Mouse (Mus musculus) embryonic facial prominence, embryonic 13.5 days (tissue): ENCODE results near the gene Glo1. TPM values are rescaled to one million over a fixed set of nuclear protein-coding genes. Genes with fewer than 3 reads are reported as not detected.
A peak's percentile ranks its signal among the peaks of the same experiment; 100 is the strongest.

ENCODE experiments used
- ATAC-seq: fragments of 200-750 bp; cut with Nextera tagmentation; 2 replicates; pipeline ENCODE4 v1.8.0; 2017; ENCODE audit warnings: low read depth; ENCODE audit not compliant: insufficient number of reproducible peaks, insufficient read depth, low FRiP score, low TSS enrichment
- H3K27ac ChIP-seq: fragments of 300-500 bp; sonication (generic); 2 replicates; pipeline ENCODE4 v1.5.1; 2015; ENCODE audit warnings: moderate library complexity, mild to moderate bottlenecking, inconsistent platforms
- H3K27me3 ChIP-seq: fragments of 300-500 bp; sonication (generic); 2 replicates; pipeline ENCODE4 v1.6.1; 2015; ENCODE audit warnings: mild to moderate bottlenecking, inconsistent platforms
- H3K36me3 ChIP-seq: fragments of 300-500 bp; sonication (generic); 2 replicates; pipeline ENCODE4 v1.6.1; 2015; ENCODE audit warnings: mild to moderate bottlenecking, inconsistent platforms
- H3K4me1 ChIP-seq: fragments of 300-500 bp; sonication (generic); 2 replicates; pipeline ENCODE4 v1.6.1; 2015; ENCODE audit warnings: inconsistent platforms
- H3K4me2 ChIP-seq: fragments of 300-500 bp; sonication (generic); 2 replicates; pipeline ENCODE4 v1.6.1; 2015; ENCODE audit warnings: moderate library complexity, mild to moderate bottlenecking, inconsistent platforms
- H3K4me3 ChIP-seq: fragments of 300-500 bp; sonication (generic); 2 replicates; pipeline ENCODE4 v1.5.1; 2015; ENCODE audit warnings: mild to moderate bottlenecking, inconsistent platforms
- H3K9ac ChIP-seq: fragments of 300-500 bp; sonication (generic); 2 replicates; pipeline ENCODE4 v1.6.1; 2015; ENCODE audit warnings: mild to moderate bottlenecking, inconsistent platforms
- H3K9me3 ChIP-seq: fragments of 300-500 bp; sonication (generic); 2 replicates; pipeline ENCODE4 v1.6.1; 2016; ENCODE audit warnings: inconsistent platforms
- WGBS: fragments of 180-500 bp; shearing (Covaris S2); methylation state at CpG from one replicate; pipeline ENCODE4 v1.1.7; 2015; ENCODE audit warnings: mixed read lengths; 5-methylcytosine and 5-hydroxymethylcytosine counted together
- polyA plus RNA-seq: library from polyadenylated mRNA; unstranded; fragments of >200 nt; fragmentation: Nextera tagmentation; extraction: Ambion mirVana; gene quantifications from 2 replicates; pipeline ENCODE4 v1.2.1, GENCODE M21; 2015

Glo1 gene
- polyA plus RNA-seq, 1 experiment from 2014 or later: 217 TPM

DNA sequence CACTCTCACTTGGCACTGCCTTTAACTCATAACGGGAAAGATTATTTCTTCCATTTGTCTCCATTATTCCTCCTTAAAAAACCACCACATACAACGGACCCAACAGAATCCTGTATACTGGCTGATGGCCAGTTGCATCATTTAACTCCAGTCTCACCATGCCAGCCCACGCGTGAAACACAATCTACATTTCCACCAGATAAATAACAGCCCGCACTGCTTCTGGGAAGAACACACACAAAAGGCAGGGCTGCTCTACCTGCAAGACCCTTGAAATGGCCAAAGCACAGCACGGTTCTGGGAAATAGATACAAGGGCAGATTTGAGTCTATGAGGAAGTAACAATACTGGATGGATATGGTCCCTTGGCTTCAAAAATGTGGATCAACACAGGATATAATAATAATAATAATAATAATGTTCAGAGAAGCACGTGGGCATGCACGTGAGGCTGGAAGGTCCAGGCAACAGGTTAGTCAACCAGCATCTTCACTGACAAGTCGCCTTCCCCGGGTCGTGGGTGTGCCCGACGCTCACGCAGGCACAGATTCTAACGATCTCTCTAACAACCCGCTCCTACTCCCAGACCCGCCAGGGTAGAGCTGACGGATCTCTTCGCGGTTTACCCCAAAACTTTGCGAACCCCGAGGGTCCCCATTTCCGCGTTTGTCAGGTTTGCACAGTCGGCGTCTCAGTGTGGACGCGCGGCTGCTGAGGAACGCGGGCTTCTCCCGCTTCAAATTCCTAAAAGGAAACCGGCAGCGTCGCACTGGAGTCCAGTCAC lies 51.4 kb downstream of the Glo1 start:
- H3K4me1 ChIP-seq: peaks cover 24% of the 10 kb centered on the region
- peak; percentile 48; the same call in 1 of the 2 replicates for ATAC-seq
- peak overlapping the region; percentile 59 for H3K4me3 ChIP-seq
- H3K27ac ChIP-seq: peak overlapping the region; percentile 74
- no peaks in the 10 kb centered on the region for H3K27me3 ChIP-seq
- H3K9me3 ChIP-seq: no peaks in the 10 kb centered on the region
- H3K9ac ChIP-seq: peak overlapping the region; percentile 74
- H3K4me2 ChIP-seq: peak overlapping the region; percentile 76
- WGBS: 6% methylated on average over 35 of the region's 35 CpGs
- no peaks in the 10 kb centered on the region for H3K36me3 ChIP-seq

DNA sequence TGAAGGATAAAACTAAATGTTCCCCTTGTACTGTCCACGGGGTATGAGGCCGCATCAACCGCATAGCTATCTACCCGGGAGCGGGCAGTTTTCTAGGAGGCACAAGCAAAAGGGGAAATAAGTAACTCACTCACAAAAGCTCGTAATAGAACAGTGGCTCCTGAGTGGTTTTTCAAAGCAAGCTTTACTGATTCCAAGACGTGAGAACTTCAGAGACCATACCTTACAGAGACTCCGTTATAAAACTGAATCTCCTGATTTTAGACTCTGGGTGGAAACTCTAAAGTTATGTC lies 51.9 kb downstream of the Glo1 start:
- WGBS: 80% methylated on average over 8 of the region's 8 CpGs

DNA sequence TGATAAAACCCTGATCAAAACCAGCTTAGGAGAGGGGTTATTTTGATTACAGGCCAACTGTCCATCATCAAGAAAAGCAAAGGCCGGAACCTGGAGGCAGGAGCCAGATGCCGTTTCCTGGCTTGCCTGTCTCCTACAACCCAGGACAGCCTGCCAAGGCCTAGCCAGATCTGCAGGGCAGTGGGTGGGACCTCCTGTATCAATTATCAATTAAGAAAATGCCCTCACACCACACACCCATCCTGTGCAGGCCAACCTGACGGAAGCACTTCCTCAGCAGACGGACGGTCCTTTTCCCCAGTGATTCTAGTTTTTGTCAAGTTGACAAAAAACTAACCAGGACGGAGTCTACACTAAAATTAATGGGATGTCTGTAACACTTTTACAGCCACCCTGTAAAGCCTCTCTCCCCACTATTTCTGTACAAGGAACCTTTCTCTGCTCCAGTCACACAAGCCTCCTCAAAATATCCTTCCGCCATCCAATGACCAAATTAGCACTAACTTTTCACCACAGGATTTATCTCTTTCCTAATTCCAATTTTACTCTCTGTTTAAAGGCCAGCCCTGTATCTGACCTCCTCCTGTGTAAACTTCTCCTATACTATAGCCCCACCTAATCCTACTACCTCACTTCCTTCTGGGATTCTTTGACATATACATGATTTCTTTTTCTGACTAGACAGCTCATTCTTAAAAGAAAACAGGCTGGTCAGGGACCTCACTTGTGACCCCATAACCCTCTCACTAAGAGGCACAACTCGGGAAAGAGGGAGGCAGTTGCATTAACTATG lies 52.5 kb downstream of the Glo1 start:
- peak overlapping the region; percentile 19; the same call in 1 of the 2 replicates for H3K27ac ChIP-seq

More for the DNA sequence above, 51.9 kb downstream of the Glo1 start:
- H3K27me3 ChIP-seq: no peaks in the 10 kb centered on the region
- peaks cover 24% of the 10 kb centered on the region for H3K4me1 ChIP-seq
- H3K9me3 ChIP-seq: no peaks in the 10 kb centered on the region
- no peaks in the 10 kb centered on the region for H3K36me3 ChIP-seq
- peak overlapping the region; percentile 59; the same call in 1 of the 2 replicates for H3K4me3 ChIP-seq
- H3K4me2 ChIP-seq: peak overlapping the region; percentile 76
- ATAC-seq: no peak
- H3K27ac ChIP-seq: no peak overlapping the region
- no peak overlapping the region for H3K9ac ChIP-seq

DNA sequence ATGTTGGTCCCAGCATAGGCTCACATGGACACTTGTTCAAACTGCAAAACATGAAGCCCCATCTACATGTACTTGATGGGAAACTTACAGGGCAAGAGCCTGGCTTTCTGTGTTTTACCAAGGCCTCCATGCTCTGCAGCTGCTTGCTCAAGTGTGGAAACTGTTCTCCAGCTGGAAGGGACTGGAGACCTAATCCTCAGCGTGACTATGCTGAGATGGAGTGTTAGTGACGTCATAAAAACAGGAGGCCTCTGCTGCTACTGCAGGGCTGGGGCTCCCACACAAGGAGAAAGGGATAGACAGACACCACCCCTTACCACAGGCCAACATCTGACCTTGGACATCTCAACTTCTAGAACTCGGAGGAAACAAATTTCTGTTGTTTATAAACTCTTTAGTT lies 55.7 kb downstream of the Glo1 start:
- Histone ChIP-seq H3K36me3 (no peaks in the 10 kb centered on the region), H3K27me3 (no peaks in the 10 kb centered on the region), H3K4me1 (peaks cover 17% of the 10 kb centered on the region), H3K4me3 (no peak overlapping the region), H3K9me3 (no peaks in the 10 kb centered on the region), H3K4me2 (no peak overlapping the region), H3K27ac (no peak overlapping the region), H3K9ac (no peak overlapping the region)
- WGBS: 77% methylated on average over 3 of the region's 3 CpGs
- ATAC-seq: no peak

More for the DNA sequence above, 52.5 kb downstream of the Glo1 start:
- no peaks in the 10 kb centered on the region for H3K36me3 ChIP-seq
- H3K9ac ChIP-seq: no peak overlapping the region
- peaks cover 24% of the 10 kb centered on the region for H3K4me1 ChIP-seq
- WGBS: 68% methylated on average over 8 of the region's 8 CpGs
- H3K4me3 ChIP-seq: no peak overlapping the region
- H3K9me3 ChIP-seq: no peaks in the 10 kb centered on the region
- H3K27me3 ChIP-seq: no peaks in the 10 kb centered on the region
- H3K4me2 ChIP-seq: no peak overlapping the region
- ATAC-seq: no peak

DNA sequence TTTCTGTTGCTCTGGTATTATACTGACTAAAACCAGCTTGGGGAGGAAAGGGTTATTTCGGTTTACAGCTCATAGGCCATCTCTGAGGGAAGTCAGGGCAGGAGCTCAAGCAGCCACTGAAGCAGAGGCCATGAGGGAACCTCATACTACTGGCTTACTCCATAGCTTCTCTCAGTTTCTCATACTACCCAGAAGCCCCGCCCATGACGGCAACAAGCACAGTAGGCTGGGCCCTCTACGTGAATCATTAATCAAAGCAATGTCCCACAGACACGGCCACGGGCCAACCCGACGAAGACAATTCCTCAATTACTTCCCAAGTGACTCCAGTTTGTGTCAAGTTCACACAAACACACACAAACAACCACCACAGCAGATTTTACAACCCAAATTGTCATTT lies 56.5 kb downstream of the Glo1 start:
- Histone ChIP-seq H3K4me2 (no peak overlapping the region), H3K4me1 (peaks cover 14% of the 10 kb centered on the region), H3K9ac (no peak overlapping the region), H3K9me3 (no peaks in the 10 kb centered on the region), H3K36me3 (no peaks in the 10 kb centered on the region), H3K4me3 (no peak overlapping the region), H3K27me3 (no peaks in the 10 kb centered on the region), H3K27ac (no peak overlapping the region)
- 77% methylated on average over 8 of the region's 8 CpGs for WGBS
- ATAC-seq: no peak

DNA sequence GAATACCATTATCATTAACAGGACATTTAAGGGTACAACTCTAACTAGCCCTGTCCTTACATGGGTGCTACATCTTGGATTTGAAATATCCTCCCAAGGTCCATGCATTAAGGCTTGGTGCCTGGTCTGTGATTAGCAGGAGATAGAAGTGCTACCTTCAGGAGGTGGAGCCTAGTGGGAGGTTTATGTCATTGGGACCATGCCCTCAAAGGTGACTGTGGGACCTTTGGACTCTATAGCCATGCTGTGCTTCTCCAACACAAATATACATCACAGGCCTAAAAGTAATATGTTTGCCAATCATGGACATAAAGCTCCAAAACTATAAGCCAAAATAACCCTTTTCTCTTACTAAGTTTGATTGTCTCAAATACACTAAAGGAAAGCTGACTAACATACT lies 58.2 kb downstream of the Glo1 start:
- H3K4me3 ChIP-seq: no peak overlapping the region
- H3K4me2 ChIP-seq: no peak overlapping the region
- no peaks in the 10 kb centered on the region for H3K9me3 ChIP-seq
- H3K27ac ChIP-seq: no peak overlapping the region
- ATAC-seq: no peak
- H3K36me3 ChIP-seq: no peaks in the 10 kb centered on the region
- H3K27me3 ChIP-seq: no peaks in the 10 kb centered on the region
- no peaks in the 10 kb centered on the region for H3K4me1 ChIP-seq
- H3K9ac ChIP-seq: no peak overlapping the region

DNA sequence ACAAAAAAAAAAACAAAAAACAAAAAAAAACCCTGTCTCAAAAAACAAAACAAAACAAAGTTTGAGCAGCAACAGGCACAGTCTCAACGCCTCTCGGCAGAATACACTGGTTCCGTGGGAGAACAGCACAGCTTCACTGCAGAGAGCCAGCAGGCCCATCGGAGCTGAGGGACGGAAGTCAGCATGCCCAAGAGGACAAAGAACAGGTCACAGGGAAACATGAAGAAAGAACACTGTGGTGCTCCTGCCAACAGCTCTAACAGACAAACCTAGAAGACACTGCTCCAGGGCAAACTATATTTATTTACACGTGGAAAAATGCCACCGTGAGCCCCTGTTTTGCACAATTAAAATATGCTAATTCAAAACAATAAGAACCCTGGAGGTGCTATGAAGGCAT lies 61.7 kb downstream of the Glo1 start:
- no peak overlapping the region for H3K4me2 ChIP-seq
- H3K9me3 ChIP-seq: no peaks in the 10 kb centered on the region
- no peaks in the 10 kb centered on the region for H3K27me3 ChIP-seq
- 84% methylated on average over 7 of the region's 7 CpGs for WGBS
- no peak overlapping the region for H3K27ac ChIP-seq
- H3K9ac ChIP-seq: no peak overlapping the region
- ATAC-seq: no peak
- H3K36me3 ChIP-seq: no peaks in the 10 kb centered on the region
- no peak overlapping the region for H3K4me3 ChIP-seq
- no peaks in the 10 kb centered on the region for H3K4me1 ChIP-seq

DNA sequence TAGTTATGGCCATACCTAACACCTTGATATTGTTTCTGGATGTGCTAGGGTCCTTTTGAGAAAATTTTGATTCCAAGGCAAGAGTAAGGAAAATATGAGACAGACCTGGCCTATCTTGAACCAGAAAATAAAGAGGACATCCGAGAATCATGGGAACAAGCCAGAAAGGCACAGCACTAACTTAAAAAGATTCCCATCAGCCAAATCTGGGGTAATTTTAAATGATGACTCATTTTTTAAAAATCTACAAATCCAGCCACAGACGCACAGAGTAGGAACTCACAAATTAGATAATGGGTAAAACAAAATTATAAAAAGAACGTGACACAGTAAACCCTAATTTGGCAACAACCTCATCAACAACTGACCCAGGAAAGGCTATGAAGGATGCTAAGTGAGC lies 62.3 kb downstream of the Glo1 start:
- Histone ChIP-seq H3K27ac (no peak overlapping the region), H3K4me2 (no peak overlapping the region), H3K9ac (no peak overlapping the region), H3K36me3 (no peaks in the 10 kb centered on the region), H3K27me3 (no peaks in the 10 kb centered on the region), H3K9me3 (no peaks in the 10 kb centered on the region), H3K4me1 (no peaks in the 10 kb centered on the region), H3K4me3 (no peak overlapping the region)
- WGBS: 63% methylated on average over 3 of the region's 3 CpGs
- ATAC-seq: no peak

DNA sequence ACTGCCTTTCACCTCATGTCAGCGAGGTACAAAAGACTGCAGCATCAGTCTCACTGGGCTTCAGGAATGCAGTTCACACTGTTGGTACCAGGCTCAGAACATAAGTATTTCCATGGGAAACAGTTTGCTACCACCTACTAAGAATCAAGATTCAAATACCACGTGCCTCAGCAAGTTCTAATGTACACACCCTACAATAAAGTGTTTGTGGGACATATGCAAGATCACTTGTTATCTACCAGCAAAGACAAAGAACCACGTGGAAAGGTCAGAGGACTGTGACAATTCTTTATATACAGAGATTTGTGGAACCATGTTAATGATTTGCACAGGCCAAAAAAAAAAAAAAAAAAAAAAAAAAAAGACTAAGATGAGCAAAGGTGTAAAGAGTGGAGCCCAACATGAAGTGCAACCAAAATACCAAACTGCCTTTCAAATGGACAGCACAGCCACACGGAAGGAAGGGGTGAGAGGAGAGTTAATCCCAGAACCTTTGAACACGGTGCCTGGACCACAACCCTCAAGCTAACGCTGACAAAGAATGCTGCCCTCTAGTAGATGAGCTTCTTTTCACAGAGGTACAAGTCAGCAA lies 63.1 kb downstream of the Glo1 start:
- Histone ChIP-seq H3K27ac (no peak overlapping the region), H3K9me3 (no peaks in the 10 kb centered on the region), H3K36me3 (no peaks in the 10 kb centered on the region), H3K9ac (no peak overlapping the region), H3K4me2 (no peak overlapping the region), H3K27me3 (no peaks in the 10 kb centered on the region), H3K4me3 (no peak overlapping the region), H3K4me1 (no peaks in the 10 kb centered on the region)
- 80% methylated on average over 6 of the region's 6 CpGs for WGBS
- no peak for ATAC-seq

DNA sequence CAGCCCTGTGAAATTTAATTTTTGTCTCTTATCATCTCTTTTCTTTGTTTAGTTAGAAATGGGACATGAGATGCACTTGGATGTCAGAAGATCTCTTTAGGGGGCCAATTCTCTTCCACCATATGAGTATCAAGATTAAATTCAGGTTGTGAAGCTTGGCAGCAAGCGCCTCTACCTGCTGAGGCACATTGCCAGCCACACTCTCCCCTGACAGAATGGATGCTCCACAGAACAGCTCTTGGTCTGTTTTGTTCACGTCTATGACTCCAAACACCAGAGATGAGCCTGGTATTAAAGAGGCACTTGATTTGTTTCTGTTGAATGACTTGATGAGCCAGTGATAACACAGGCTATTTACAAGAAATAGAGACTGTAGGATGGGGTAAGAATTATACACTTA lies 63.9 kb downstream of the Glo1 start:
- H3K4me3 ChIP-seq: no peak overlapping the region

DNA sequence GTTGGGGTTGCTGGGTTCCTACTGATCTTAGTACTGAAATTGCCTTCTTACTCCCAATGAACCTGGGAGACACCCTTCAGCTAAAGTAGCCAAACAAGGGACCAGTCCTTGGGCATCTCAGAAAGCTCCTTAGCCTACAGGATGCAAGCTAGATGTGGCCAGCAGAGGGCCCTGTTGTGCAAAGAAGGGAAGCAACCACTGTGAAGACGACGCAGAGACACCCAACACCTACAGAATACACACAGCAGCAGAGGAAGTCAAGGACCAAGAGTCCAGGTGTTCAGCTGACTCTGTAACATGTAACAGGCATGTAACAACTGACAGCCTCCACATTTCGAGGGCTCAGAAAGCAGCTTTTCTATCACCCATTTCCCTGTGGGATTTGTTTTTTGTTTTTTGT lies 67.1 kb downstream of the Glo1 start:
- no peaks in the 10 kb centered on the region for H3K4me1 ChIP-seq
- H3K9me3 ChIP-seq: no peaks in the 10 kb centered on the region
- H3K27ac ChIP-seq: no peak overlapping the region
- H3K4me3 ChIP-seq: no peak overlapping the region
- 43% methylated on average over 3 of the region's 3 CpGs for WGBS
- H3K9ac ChIP-seq: no peak overlapping the region
- no peak overlapping the region for H3K4me2 ChIP-seq
- no peaks in the 10 kb centered on the region for H3K27me3 ChIP-seq
- ATAC-seq: no peak
- no peaks in the 10 kb centered on the region for H3K36me3 ChIP-seq

More for the DNA sequence above, 63.9 kb downstream of the Glo1 start:
- no peaks in the 10 kb centered on the region for H3K4me1 ChIP-seq
- H3K9ac ChIP-seq: no peak overlapping the region
- H3K4me2 ChIP-seq: no peak overlapping the region
- 83% methylated on average over 2 of the region's 2 CpGs for WGBS
- no peak for ATAC-seq
- no peaks in the 10 kb centered on the region for H3K27me3 ChIP-seq
- no peaks in the 10 kb centered on the region for H3K36me3 ChIP-seq
- no peak overlapping the region for H3K27ac ChIP-seq
- H3K9me3 ChIP-seq: no peaks in the 10 kb centered on the region

DNA sequence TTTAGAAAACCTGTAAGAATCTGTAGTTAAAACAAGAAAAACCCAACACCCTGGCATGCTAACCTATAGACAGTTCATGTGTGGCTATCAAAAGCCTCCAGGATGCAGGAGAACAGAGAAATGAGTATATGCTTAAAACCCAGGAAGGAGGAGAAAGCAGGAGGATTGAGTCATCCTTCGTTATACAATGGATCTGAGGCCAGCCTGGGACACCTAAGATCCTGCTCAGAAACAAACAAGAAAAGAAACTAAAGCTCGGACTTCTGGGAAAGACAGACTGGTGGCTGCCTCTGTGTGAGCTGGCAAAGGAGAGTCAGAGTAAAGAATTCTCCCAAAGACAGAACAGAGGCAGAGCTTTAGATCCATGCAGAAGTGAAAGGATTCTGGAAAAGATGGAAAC lies 68.0 kb downstream of the Glo1 start:
- H3K4me1 ChIP-seq: no peaks in the 10 kb centered on the region
- no peak overlapping the region for H3K4me2 ChIP-seq
- H3K4me3 ChIP-seq: no peak overlapping the region
- H3K27me3 ChIP-seq: no peaks in the 10 kb centered on the region
- no peaks in the 10 kb centered on the region for H3K36me3 ChIP-seq
- ATAC-seq: no peak
- no peak overlapping the region for H3K9ac ChIP-seq
- WGBS: 78% methylated on average over 2 of the region's 2 CpGs
- H3K9me3 ChIP-seq: no peaks in the 10 kb centered on the region
- no peak overlapping the region for H3K27ac ChIP-seq
